Mouse (Mus musculus): ENCODE data around the gene Atg14. TPM values are rescaled to one million over a fixed set of nuclear protein-coding genes. Genes with fewer than 3 reads are reported as not detected.
A peak's percentile ranks its signal among the peaks of the same experiment; 100 is the strongest.
"Not testable (repeated sequence)": the region's sequence is repeated elsewhere in the genome, so short reads cannot be mapped to it uniquely, and the experiment has no call there.

The Atg14 gene
- 7.6 and 8.0 TPM in 2 replicates for polyA plus RNA-seq (2016; fragmentation: Nextera tagmentation; extraction: Ambion mirVana)

DNA sequence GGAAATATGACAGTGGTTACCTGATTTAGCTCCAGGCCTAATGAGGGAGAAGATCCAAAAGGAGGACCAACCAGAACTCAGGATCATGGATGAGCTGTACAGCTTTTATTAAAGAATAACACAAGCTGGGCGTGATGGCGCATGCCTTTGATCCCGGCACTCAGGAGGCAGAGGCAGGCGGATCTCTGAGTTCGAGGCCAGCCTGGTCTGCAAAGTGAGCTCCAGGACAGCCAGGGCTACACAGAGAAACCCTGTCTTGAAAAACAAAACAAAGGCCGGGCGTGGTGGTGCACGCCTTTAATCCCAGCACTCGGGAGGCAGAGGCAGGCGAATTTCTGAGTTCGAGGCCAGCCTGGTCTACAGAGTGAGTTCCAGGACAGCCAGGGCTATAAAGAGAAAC lies at the start of gene Atg14:
Gene Atg14, minus strand, starts transcription at position 101 of the 400 bp plus-strand sequence.
- H3K27ac ChIP-seq; ATAC-seq; H3K4me2 ChIP-seq; H3K9me3 ChIP-seq (replicated peaks); H3K27me3 ChIP-seq (replicated peaks); H3K9ac ChIP-seq; H3K4me3 ChIP-seq; H3K36me3 ChIP-seq: not testable (repeated sequence)
- H3K4me1 ChIP-seq: peaks cover 22% of the 10 kb centered on the region
- 78% methylated on average over 11 of the region's 11 CpGs for WGBS (ENCODE audit: insufficient replicate concordance)

DNA sequence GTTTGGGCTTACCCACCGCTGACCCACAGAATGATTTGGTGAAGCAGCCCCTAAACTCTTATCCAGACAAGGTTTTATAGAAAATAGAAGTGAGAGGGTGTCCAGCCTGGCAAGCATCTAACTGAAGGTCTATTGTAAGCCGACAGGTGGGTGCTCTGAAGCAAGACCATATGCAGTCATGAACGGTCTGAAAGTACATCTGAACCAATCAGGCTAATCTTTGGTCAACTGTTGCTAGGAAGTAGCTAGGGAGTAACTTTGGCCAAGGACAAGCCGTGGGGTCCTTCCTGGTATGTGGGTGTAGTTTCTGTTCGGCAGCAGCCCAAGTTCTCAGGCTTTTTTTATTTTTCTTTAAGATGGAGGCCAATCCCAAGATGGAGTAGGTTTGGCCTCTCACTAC lies 48.4 kb upstream of the Atg14 start:
- Histone ChIP-seq H3K9me3 (replicated peaks) (no peaks in the 10 kb centered on the region), H3K9ac (no peak overlapping the region), H3K4me1 (no peaks in the 10 kb centered on the region), H3K27me3 (replicated peaks) (peaks cover 3% of the 10 kb centered on the region; the same call in 1 of the 2 replicates), H3K4me3 (no peak overlapping the region), H3K4me2 (no peak overlapping the region), H3K36me3 (no peaks in the 10 kb centered on the region), H3K27ac (no peak overlapping the region)
- WGBS (ENCODE audit: insufficient replicate concordance): 68% methylated on average over 5 of the region's 5 CpGs
- no peak for ATAC-seq

DNA sequence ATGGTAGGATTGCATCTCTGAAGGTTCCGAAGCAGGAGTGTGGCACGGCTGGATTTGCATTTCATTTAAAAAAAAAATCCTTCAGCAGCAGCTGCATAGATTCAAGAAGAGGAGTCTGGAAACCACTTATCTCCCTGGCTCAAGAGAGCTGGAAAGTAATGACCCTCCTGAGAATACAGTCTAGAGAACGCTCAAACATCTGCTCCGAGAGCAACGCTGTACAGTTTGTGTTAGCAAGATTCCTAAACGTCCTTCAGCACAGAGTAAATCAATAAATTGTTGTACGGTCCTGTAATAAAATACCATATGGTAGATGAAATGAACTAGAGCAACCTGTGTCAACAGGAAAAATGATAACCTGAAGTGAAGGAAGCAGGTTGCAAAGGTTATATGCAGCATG lies 42.8 kb upstream of the Atg14 start:
- no peak overlapping the region for H3K9ac ChIP-seq
- no peaks in the 10 kb centered on the region for H3K36me3 ChIP-seq
- H3K4me3 ChIP-seq: no peak overlapping the region
- H3K9me3 ChIP-seq (replicated peaks): no peaks in the 10 kb centered on the region
- H3K27ac ChIP-seq: no peak overlapping the region
- no peak overlapping the region for H3K4me2 ChIP-seq
- peaks cover 3% of the 10 kb centered on the region; the same call in 1 of the 2 replicates for H3K27me3 ChIP-seq (replicated peaks)
- no peaks in the 10 kb centered on the region for H3K4me1 ChIP-seq
- ATAC-seq: no peak
- 69% methylated on average over 7 of the region's 7 CpGs for WGBS (ENCODE audit: insufficient replicate concordance)

DNA sequence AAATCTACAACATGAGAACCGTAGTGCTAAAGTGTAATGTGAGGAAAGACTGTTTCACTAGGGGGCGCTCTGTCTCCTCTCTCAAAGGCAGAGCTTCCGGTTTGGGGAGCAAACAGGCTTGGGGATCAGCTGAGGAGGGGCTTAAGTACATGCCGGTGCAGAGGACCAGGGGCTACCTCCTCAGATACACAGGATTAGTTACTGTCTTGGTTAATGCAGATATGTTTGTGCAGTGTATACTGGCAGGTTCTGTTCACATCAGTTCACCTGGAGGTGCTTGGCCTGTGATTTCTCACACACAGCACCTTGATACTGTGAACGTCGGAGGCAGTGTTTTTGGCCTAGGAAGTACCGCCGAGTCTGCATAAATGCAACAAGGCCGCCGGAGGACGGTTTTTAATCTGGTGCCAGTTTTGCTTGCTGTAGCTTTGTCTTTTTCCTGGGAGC lies 27.5 kb upstream of the Atg14 start:
- Histone ChIP-seq H3K9me3 (replicated peaks) (no peaks in the 10 kb centered on the region), H3K27ac (no peak overlapping the region), H3K4me3 (no peak overlapping the region), H3K4me1 (peaks cover 9% of the 10 kb centered on the region), H3K27me3 (replicated peaks) (no peaks in the 10 kb centered on the region), H3K4me2 (peak overlapping the region; percentile 25; the same call in 1 of the 2 replicates), H3K36me3 (no peaks in the 10 kb centered on the region), H3K9ac (no peak overlapping the region)
- no peak for ATAC-seq
- 38% methylated on average over 11 of the region's 11 CpGs for WGBS (ENCODE audit: insufficient replicate concordance)

DNA sequence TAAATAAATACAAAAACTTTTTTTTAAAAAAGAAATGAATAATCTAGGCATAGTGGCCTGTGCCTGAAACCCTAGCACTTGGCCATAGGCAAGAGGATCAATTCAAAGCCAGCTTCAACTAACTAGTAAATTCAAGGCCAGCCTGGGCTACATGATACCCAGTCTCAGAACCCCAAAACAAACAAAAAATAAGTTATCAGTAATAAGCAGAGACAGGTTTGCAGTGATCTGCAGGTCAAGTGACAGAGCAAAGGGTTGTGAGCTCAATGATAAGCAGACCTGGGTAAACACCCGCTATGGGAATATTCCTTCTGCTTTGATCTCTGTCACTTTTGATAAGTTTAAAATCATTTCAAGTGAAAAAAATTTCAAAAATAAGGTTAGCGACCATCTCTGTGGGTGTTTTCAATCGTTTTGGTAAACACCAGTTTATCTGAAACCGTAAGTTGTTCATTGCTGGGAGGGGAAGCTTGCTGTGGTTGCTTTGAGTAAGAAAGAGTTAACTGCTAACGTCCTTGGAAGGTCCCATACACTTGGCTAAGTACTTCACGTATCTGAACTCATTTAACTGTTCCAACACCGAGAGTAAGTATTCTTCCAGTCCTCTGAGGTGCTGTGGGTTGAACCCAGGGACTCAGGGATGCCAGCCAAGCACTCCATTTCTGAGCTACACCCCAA lies 24.1 kb upstream of the Atg14 start:
- no peak overlapping the region for H3K9ac ChIP-seq
- H3K9me3 ChIP-seq (replicated peaks): no peaks in the 10 kb centered on the region
- 11% methylated on average over 7 of the region's 7 CpGs for WGBS (ENCODE audit: insufficient replicate concordance)
- peak; percentile 72 for ATAC-seq
- H3K4me3 ChIP-seq: no peak overlapping the region
- no peak overlapping the region for H3K27ac ChIP-seq
- H3K36me3 ChIP-seq: no peaks in the 10 kb centered on the region
- H3K4me1 ChIP-seq: peaks cover 9% of the 10 kb centered on the region
- H3K27me3 ChIP-seq (replicated peaks): no peaks in the 10 kb centered on the region
- no peak overlapping the region for H3K4me2 ChIP-seq

DNA sequence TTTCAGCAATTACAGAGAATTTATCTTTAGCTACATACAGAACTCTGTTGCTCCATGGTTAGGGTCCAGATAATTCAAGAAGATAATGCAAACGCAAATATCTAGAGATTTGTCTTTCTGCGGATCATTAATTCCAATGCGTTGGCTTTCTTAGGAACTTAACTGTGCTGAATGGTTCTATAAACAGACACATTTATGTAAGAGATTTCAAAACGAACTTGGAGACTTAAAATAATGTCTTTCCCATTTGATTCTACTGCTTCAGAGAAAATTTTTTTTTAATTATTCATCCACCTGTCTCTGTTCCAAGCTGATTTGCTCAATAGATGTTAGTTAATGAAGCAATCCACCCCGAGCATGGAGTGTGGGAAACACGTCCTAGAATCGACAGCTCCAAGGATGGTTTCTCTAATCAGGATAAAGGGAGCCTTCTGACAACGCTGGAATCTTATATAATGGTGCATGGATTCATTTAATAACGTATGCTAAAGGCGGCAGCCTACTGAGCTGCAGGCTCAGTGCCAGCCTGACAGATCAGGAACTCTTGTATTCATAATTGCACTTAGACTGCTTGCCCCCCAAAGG lies 20.0 kb upstream of the Atg14 start:
- Histone ChIP-seq H3K36me3 (no peaks in the 10 kb centered on the region), H3K27me3 (replicated peaks) (no peaks in the 10 kb centered on the region), H3K4me1 (peaks cover 9% of the 10 kb centered on the region), H3K9ac (no peak overlapping the region), H3K4me3 (no peak overlapping the region), H3K4me2 (no peak overlapping the region), H3K9me3 (replicated peaks) (no peaks in the 10 kb centered on the region), H3K27ac (no peak overlapping the region)
- WGBS (ENCODE audit: insufficient replicate concordance): 61% methylated on average over 10 of the region's 10 CpGs
- no peak for ATAC-seq

DNA sequence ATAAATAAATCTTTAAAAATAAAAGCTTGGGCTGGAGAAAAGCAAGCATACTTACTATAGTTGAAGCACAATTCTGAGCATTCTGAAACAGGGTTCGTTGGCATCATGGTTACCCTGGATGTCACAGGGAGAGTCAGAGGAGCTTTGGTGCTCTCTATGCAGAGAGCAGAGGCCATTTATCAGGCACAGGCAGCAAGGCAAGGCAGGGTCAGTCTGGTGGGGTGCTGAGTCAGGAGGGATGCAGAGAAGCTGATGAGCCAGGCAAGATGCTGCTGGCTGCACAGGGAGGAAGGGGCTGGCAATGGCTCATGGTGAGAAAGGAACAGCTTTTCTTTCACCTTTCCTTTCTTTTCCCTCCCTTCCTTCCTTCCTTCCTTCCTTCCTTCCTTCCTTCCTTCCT lies 19.0 kb upstream of the Atg14 start:
- 76% methylated on average over 1 of the region's 1 CpGs for WGBS (ENCODE audit: insufficient replicate concordance)
- Histone ChIP-seq H3K27me3 (replicated peaks) (no peaks in the 10 kb centered on the region), H3K4me2 (no peak overlapping the region), H3K9ac (no peak overlapping the region), H3K4me3 (no peak overlapping the region), H3K27ac (no peak overlapping the region), H3K36me3 (no peaks in the 10 kb centered on the region), H3K4me1 (peaks cover 4% of the 10 kb centered on the region), H3K9me3 (replicated peaks) (no peaks in the 10 kb centered on the region)
- no peak for ATAC-seq

DNA sequence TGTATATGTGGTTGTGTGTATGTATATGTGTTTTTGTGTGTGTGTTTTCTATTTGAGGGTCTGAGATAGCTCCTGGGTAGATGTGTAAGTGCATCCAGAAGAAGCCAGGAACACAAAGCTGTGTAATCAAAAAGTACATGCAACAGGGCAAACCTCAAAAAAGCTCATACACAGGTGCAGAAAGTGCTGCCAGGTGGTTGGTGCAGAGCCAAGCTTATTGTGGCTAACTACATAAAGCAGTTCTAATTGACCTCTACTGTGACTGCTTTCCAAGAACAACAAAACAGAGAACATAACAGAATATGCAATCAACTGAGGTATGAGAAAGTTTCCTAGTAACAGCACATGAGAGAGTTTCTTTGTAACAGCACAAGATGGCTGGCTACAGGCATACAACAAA lies 13.9 kb upstream of the Atg14 start:
- no peaks in the 10 kb centered on the region for H3K9me3 ChIP-seq (replicated peaks)
- H3K4me3 ChIP-seq: no peak overlapping the region
- no peak overlapping the region for H3K4me2 ChIP-seq
- no peaks in the 10 kb centered on the region for H3K36me3 ChIP-seq
- ATAC-seq: no peak
- no peak overlapping the region for H3K9ac ChIP-seq
- H3K4me1 ChIP-seq: peaks cover 6% of the 10 kb centered on the region
- 0 out of 2 replicates have a peak, but pooled peaks cover 4% of the 10 kb centered on the region for H3K27me3 ChIP-seq (replicated peaks)
- H3K27ac ChIP-seq: no peak overlapping the region

DNA sequence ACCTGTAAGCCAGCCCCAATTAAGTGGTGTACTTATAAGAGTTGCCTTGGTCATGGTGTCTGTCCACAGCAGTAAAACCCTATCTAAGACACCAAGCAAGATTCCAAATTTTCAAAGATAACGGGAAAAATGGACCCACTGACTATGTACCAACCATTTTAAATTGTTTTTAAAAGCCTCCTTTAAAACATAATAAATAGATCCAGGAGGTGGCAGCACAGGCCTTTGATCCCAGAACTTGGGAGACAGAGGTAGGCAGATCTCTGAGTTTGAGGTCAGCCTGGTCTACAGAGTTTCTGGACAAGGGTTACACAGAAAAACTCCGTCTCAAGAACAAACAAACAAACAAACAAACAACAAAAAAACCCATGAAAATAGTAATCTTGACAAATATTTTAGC lies 11.2 kb upstream of the Atg14 start:
- H3K4me3 ChIP-seq: no peak overlapping the region
- H3K9ac ChIP-seq: no peak overlapping the region
- ATAC-seq: no peak
- peaks cover 7% of the 10 kb centered on the region; the same call in 1 of the 2 replicates for H3K27me3 ChIP-seq (replicated peaks)
- H3K36me3 ChIP-seq: no peaks in the 10 kb centered on the region
- WGBS (ENCODE audit: insufficient replicate concordance): 49% methylated on average over 2 of the region's 2 CpGs
- peaks cover 6% of the 10 kb centered on the region for H3K4me1 ChIP-seq
- H3K27ac ChIP-seq: no peak overlapping the region
- H3K4me2 ChIP-seq: no peak overlapping the region
- no peaks in the 10 kb centered on the region for H3K9me3 ChIP-seq (replicated peaks)

DNA sequence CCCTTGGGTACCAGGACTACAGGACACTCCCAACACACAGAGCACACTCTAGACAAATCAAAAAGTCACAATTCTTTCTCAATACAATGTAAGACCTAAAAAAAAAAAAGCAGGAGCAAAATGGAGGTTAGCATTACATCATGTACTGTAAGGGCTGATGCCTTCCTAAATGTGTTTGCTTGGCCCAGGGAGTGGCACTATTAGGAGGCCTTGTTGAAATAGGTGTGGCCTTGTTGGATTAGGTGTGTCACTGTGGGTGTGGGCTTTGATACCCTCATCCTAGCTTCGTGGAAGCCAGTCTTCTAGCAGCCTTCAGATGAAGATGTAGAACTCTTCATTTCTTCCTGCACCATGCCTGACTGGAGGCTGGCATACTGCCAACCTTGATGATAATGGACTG lies 10.8 kb upstream of the Atg14 start:
- no peak overlapping the region for H3K27ac ChIP-seq
- no peak overlapping the region for H3K4me2 ChIP-seq
- no peak overlapping the region for H3K9ac ChIP-seq
- 25% methylated on average over 1 of the region's 1 CpGs for WGBS (ENCODE audit: insufficient replicate concordance)
- H3K4me3 ChIP-seq: no peak overlapping the region
- peaks cover 7% of the 10 kb centered on the region; the same call in 1 of the 2 replicates for H3K27me3 ChIP-seq (replicated peaks)
- H3K36me3 ChIP-seq: no peaks in the 10 kb centered on the region
- H3K4me1 ChIP-seq: peaks cover 6% of the 10 kb centered on the region
- H3K9me3 ChIP-seq (replicated peaks): no peaks in the 10 kb centered on the region
- ATAC-seq: peak; percentile 51; the same call in 1 of the 2 replicates

DNA sequence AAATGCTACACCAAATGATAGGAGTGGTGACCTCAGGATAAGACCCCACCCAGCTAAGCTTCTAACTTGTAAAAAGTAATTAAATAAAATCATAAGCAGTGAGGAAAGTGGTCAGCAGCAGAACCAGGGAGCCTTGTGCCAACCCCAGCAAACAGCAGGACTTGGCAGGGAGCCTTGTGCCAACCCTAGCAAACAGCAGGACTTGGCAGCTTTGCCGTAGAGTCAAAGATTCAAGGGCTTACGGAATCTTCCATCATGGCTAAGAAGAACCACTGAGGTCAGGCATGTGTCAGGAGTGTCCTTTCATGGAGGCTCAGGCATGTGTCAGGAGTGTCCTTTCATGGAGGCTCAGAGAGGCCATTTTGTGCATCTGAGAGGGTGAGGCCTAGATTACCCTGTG lies 7.6 kb upstream of the Atg14 start:
- ATAC-seq: no peak
- peaks cover 3% of the 10 kb centered on the region; the same call in 1 of the 2 replicates for H3K27me3 ChIP-seq (replicated peaks)
- H3K9me3 ChIP-seq (replicated peaks): no peaks in the 10 kb centered on the region
- peaks cover 6% of the 10 kb centered on the region for H3K4me1 ChIP-seq
- H3K9ac ChIP-seq: no peak overlapping the region
- no peak overlapping the region for H3K4me3 ChIP-seq
- WGBS (ENCODE audit: insufficient replicate concordance): 85% methylated on average over 2 of the region's 2 CpGs
- H3K4me2 ChIP-seq: no peak overlapping the region
- no peaks in the 10 kb centered on the region for H3K36me3 ChIP-seq
- no peak overlapping the region for H3K27ac ChIP-seq

DNA sequence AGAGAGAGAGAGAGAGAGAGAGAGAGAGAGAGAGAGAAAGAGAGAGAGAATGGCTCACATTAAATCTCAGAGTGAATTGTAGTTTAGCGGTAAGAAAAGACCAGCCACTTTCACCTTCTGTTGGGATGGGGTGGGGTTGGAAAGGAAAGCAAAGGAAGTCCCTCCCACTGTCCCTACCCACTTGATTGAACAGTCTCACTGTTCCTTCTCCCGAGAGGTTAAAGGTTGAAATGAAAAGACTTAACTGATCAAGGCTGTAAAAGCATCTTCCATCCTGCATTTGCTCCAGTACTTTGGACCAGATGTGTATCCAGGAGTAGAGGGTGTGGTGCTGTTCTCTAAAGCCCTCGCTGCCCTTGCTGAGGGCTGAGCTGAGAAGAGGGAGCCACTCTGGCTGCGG lies 6.2 kb upstream of the Atg14 start:
- Histone ChIP-seq H3K27me3 (replicated peaks) (peaks cover 3% of the 10 kb centered on the region; the same call in 1 of the 2 replicates), H3K27ac (no peak overlapping the region), H3K4me2 (no peak overlapping the region), H3K36me3 (no peaks in the 10 kb centered on the region), H3K4me3 (no peak overlapping the region), H3K4me1 (peaks cover 5% of the 10 kb centered on the region), H3K9ac (no peak overlapping the region), H3K9me3 (replicated peaks) (no peaks in the 10 kb centered on the region)
- 56% methylated on average over 4 of the region's 4 CpGs for WGBS (ENCODE audit: insufficient replicate concordance)
- no peak for ATAC-seq

Measured in liver, embryonic 12.5 days (tissue).